In genomic region chr7:101895695-101896094, GRCm38 (mm10) we compare ENCODE assay signal across 9 mouse cellular contexts. TPM values are rescaled to one million over a fixed set of nuclear protein-coding genes. Genes with fewer than 3 reads are reported as not detected.
A peak's percentile ranks its signal among the peaks of the same experiment; 100 is the strongest.
DNase-seq lines count a peak whose midpoint lies in the region; ATAC-seq and TF ChIP-seq lines count a peak whose summit lies in the region.
"Had no signal": no experiment of that assay in that cellular context is flagged by ENCODE, and none has a peak within 500 bp of the region (broad histone marks: within the 10 kb centered on the region; RNA-seq: fewer than 3 reads in every experiment).

No protein-coding gene starts in this region.

- H3K27me3 ChIP-seq in kidney, embryonic 16.5 days (ENCODE audit: insufficient read depth, low read length): no peaks in the 10 kb centered on the region
- H3K27me3 ChIP-seq in hindbrain, embryonic 14.5 days (ENCODE audit: control insufficient read depth, insufficient read depth, low read length): no peaks in the 10 kb centered on the region
- no peaks in the 10 kb centered on the region for H3K27me3 ChIP-seq in midbrain, embryonic 14.5 days (ENCODE audit: control insufficient read depth, insufficient read depth, low read length)

- peak overlapping the region; percentile 72 for H3K9ac ChIP-seq in kidney, embryonic 16.5 days (replicated peaks; ENCODE audit: low read length)
- peak overlapping the region; percentile 67 for H3K9ac ChIP-seq in hindbrain, embryonic 14.5 days
- peak overlapping the region; percentile 46; the same call in 1 of the 2 replicates for H3K9ac ChIP-seq in midbrain, embryonic 14.5 days (replicated peaks; ENCODE audit: low read length)

- intact Hi-C loops in left cerebral cortex, postnatal 4 days (cut with DNase I): loop anchor here (10.0 kb wide), 1 partner anchor 231 kb away; the partner anchor contains the start of gene Clpb

- H3K27ac ChIP-seq in kidney, embryonic 16.5 days (ENCODE audit: low read length): peak overlapping the region; percentile 58; the same call in 1 of the 2 replicates
- peak overlapping the region; percentile 61 for H3K27ac ChIP-seq in cortical plate, adult 2 months (ENCODE audit: insufficient read depth, low read length)
- H3K27ac ChIP-seq in hindbrain, embryonic 14.5 days: peak overlapping the region; percentile 87
- H3K27ac ChIP-seq in midbrain, embryonic 14.5 days (replicated peaks; ENCODE audit: low read depth, low read length): peak overlapping the region; percentile 87

- peaks cover 6% of the 10 kb centered on the region; the same call in 1 of the 2 replicates for H3K4me1 ChIP-seq in kidney, embryonic 16.5 days (ENCODE audit: insufficient read depth, low read length)
- 0 out of 2 replicates have a peak, but pooled peaks cover 1% of the 10 kb centered on the region for H3K4me1 ChIP-seq in cortical plate, adult 2 months (ENCODE audit: control insufficient read depth, insufficient read depth, low read length)
- H3K4me1 ChIP-seq in hindbrain, embryonic 14.5 days (replicated peaks; ENCODE audit: control insufficient read depth, insufficient read depth, low read length): peaks cover 14% of the 10 kb centered on the region
- H3K4me1 ChIP-seq in midbrain, embryonic 14.5 days (ENCODE audit: control insufficient read depth, insufficient read depth, low read length): peaks cover 4% of the 10 kb centered on the region; the same call in 1 of the 2 replicates

- 32% methylated on average over 9 of the region's 9 CpGs for WGBS in kidney, embryonic 16.5 days
- WGBS in hindbrain, embryonic 14.5 days: 39% methylated on average over 9 of the region's 9 CpGs
- 43% methylated on average over 9 of the region's 9 CpGs for WGBS in midbrain, embryonic 14.5 days

- H3K9me3 ChIP-seq in kidney, embryonic 16.5 days (ENCODE audit: low read length): no peaks in the 10 kb centered on the region
- H3K9me3 ChIP-seq in hindbrain, embryonic 14.5 days (ENCODE audit: control insufficient read depth, low read length): no peaks in the 10 kb centered on the region
- no peaks in the 10 kb centered on the region for H3K9me3 ChIP-seq in midbrain, embryonic 14.5 days (ENCODE audit: control insufficient read depth, low read length)

- TF ChIP-seq CTCF in cortical plate, adult 2 months (IDR thresholded peaks at IDR 0.05; ENCODE audit: extremely low read depth, insufficient read depth, low read length): 0 out of 2 replicates have a peak, but pooled peaks have one; percentile 8

- H3K36me3 ChIP-seq in kidney, embryonic 16.5 days (ENCODE audit: insufficient read depth, low read length): no peaks in the 10 kb centered on the region
- no peaks in the 10 kb centered on the region for H3K36me3 ChIP-seq in hindbrain, embryonic 14.5 days (replicated peaks; ENCODE audit: control insufficient read depth, insufficient read depth)
- no peaks in the 10 kb centered on the region for H3K36me3 ChIP-seq in midbrain, embryonic 14.5 days (ENCODE audit: control insufficient read depth, insufficient read depth, low read length)

- no peak for TF ChIP-seq POLR2A in cortical plate, adult 2 months (IDR thresholded peaks at IDR 0.05; ENCODE audit: extremely low read depth, insufficient read depth, low read length)

- no peak for DNase-seq in kidney, adult 8-10 months
- DNase-seq in hindbrain, embryonic 14.5 days (ENCODE audit: low spot score): no peak
- DNase-seq in midbrain, embryonic 14.5 days: peak; percentile 55
- no peak for DNase-seq in left cerebral cortex, postnatal 4 days
- DNase-seq in frontal cortex, postnatal 36 days (ENCODE audit: low spot score in 2 of 2): no peak
- DNase-seq in cerebellum, adult 8-10 months: no peak

- H3K4me3 ChIP-seq in kidney, embryonic 16.5 days (ENCODE audit: low read length): peak overlapping the region; percentile 81
- H3K4me3 ChIP-seq in cortical plate, adult 2 months (ENCODE audit: insufficient read depth, low read length): peak overlapping the region; percentile 53
- peak overlapping the region; percentile 48 for H3K4me3 ChIP-seq in hindbrain, embryonic 14.5 days (replicated peaks; ENCODE audit: low read length)
- H3K4me3 ChIP-seq in midbrain, embryonic 14.5 days (replicated peaks; ENCODE audit: low read depth, low read length): peak overlapping the region; percentile 52

- no peak for ATAC-seq in kidney, embryonic 16.5 days (ENCODE audit: low FRiP score, low TSS enrichment)
- no peak; the same call in 1 of the 2 replicates for ATAC-seq in hindbrain, embryonic 14.5 days (ENCODE audit: low FRiP score)
- ATAC-seq in midbrain, embryonic 14.5 days (ENCODE audit: low FRiP score, low TSS enrichment): no peak; the same call in 1 of the 2 replicates

- H3K4me2 ChIP-seq in kidney, embryonic 16.5 days (replicated peaks; ENCODE audit: low read depth, low read length): peak overlapping the region; percentile 53
- peak overlapping the region; percentile 63 for H3K4me2 ChIP-seq in hindbrain, embryonic 14.5 days (replicated peaks)
- peak overlapping the region; percentile 42 for H3K4me2 ChIP-seq in midbrain, embryonic 14.5 days (ENCODE audit: low read length)

RNA-seq across cellular contexts. Expression of gene Lamtor1, which starts 10.0 kb away (rescaled TPM):
- polyA plus RNA-seq in kidney, embryonic 16.5 days (2015; fragmentation: Nextera tagmentation; extraction: Ambion mirVana): 174 and 183 TPM in 2 replicates
- polyA plus RNA-seq in cortical plate, adult 2 months (2012; rRNA removed): 199 and 213 TPM in 2 replicates
- polyA plus RNA-seq in hindbrain, embryonic 14.5 days (2014; fragmentation: Nextera tagmentation; extraction: Ambion mirVana): 135 and 144 TPM in 2 replicates
- polyA plus RNA-seq in midbrain, embryonic 14.5 days (2014; fragmentation: Nextera tagmentation; extraction: Ambion mirVana): 139 and 150 TPM in 2 replicates
- 10 to 100 TPM; 86.2 to 91.6 TPM for total RNA-seq in left cerebral cortex, postnatal 4 days (2021)

RNA-seq across cellular contexts. Expression of gene Tomt, which starts 10.5 kb away (rescaled TPM):
- polyA plus RNA-seq in kidney, embryonic 16.5 days (2015; fragmentation: Nextera tagmentation; extraction: Ambion mirVana): 0.33 and 0.59 TPM in 2 replicates
- 0.15 and 0.19 TPM in 2 replicates for polyA plus RNA-seq in cortical plate, adult 2 months (2012; rRNA removed)
- polyA plus RNA-seq in hindbrain, embryonic 14.5 days (2014; fragmentation: Nextera tagmentation; extraction: Ambion mirVana): 0.21 and 0.33 TPM in 2 replicates
- polyA plus RNA-seq in midbrain, embryonic 14.5 days (2014; fragmentation: Nextera tagmentation; extraction: Ambion mirVana): 0.27 and 0.33 TPM in 2 replicates
- total RNA-seq in left cerebral cortex, postnatal 4 days (2021): not detected
- total RNA-seq: heart, adult 18-20 months had no signal

RNA-seq across cellular contexts. Expression of gene Folr1, which starts 25.1 kb away (rescaled TPM):
- 82.5 and 98.0 TPM in 2 replicates for polyA plus RNA-seq in kidney, embryonic 16.5 days (2015; fragmentation: Nextera tagmentation; extraction: Ambion mirVana)
- 0.81 and 1.5 TPM in 2 replicates for polyA plus RNA-seq in cortical plate, adult 2 months (2012; rRNA removed)
- polyA plus RNA-seq in hindbrain, embryonic 14.5 days (2014; fragmentation: Nextera tagmentation; extraction: Ambion mirVana): 43.0 and 69.7 TPM in 2 replicates
- 6.7 and 7.9 TPM in 2 replicates for polyA plus RNA-seq in midbrain, embryonic 14.5 days (2014; fragmentation: Nextera tagmentation; extraction: Ambion mirVana)
- total RNA-seq in left cerebral cortex, postnatal 4 days (2021): 1 to 10 TPM in 1 of 2 experiments, under 1 TPM in 1; 0.40 to 1.4 TPM
- total RNA-seq: heart, adult 18-20 months had no signal

RNA-seq across cellular contexts. Expression of gene Anapc15, which starts 32.2 kb away (rescaled TPM):
- 76.3 and 77.8 TPM in 2 replicates for polyA plus RNA-seq in kidney, embryonic 16.5 days (2015; fragmentation: Nextera tagmentation; extraction: Ambion mirVana)
- polyA plus RNA-seq in cortical plate, adult 2 months (2012; rRNA removed): 60.3 and 63.5 TPM in 2 replicates
- polyA plus RNA-seq in hindbrain, embryonic 14.5 days (2014; fragmentation: Nextera tagmentation; extraction: Ambion mirVana): 63.0 and 65.5 TPM in 2 replicates
- 77.1 and 81.6 TPM in 2 replicates for polyA plus RNA-seq in midbrain, embryonic 14.5 days (2014; fragmentation: Nextera tagmentation; extraction: Ambion mirVana)
- 10 to 100 TPM; 37.0 to 40.0 TPM for total RNA-seq in left cerebral cortex, postnatal 4 days (2021)

RNA-seq across cellular contexts. Expression of gene Lrrc51, which starts 38.0 kb away (rescaled TPM):
- 10.8 and 13.9 TPM in 2 replicates for polyA plus RNA-seq in kidney, embryonic 16.5 days (2015; fragmentation: Nextera tagmentation; extraction: Ambion mirVana)
- 11.8 and 12.6 TPM in 2 replicates for polyA plus RNA-seq in cortical plate, adult 2 months (2012; rRNA removed)
- 12.5 and 15.2 TPM in 2 replicates for polyA plus RNA-seq in hindbrain, embryonic 14.5 days (2014; fragmentation: Nextera tagmentation; extraction: Ambion mirVana)
- polyA plus RNA-seq in midbrain, embryonic 14.5 days (2014; fragmentation: Nextera tagmentation; extraction: Ambion mirVana): 7.4 and 10.7 TPM in 2 replicates
- 1 to 10 TPM; 2.8 to 2.9 TPM for total RNA-seq in left cerebral cortex, postnatal 4 days (2021)
